ENCODE assay signal across 25 mouse cellular contexts in the genomic region with DNA sequence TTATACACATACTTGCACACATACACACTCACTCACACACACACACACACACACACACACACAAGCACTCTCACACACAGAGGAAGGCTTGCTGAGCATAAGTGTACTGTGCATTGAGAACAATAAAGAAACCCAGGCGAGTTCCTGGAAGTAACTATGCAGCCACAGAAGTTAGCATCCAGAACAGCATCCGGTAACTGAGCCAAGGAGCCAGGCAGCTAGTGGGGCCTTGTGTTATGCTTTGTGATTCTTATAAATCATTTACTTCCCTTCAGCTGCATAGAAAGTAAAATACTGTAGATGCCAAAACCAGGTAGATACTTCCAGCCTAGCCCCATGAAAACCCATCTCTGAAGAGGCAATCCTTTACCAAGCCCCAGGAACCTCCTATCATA.
DNase-seq lines count a peak whose midpoint lies in the region; ATAC-seq and TF ChIP-seq lines count a peak whose summit lies in the region.
"Had no signal": no experiment of that assay in that cellular context is flagged by ENCODE, and none has a peak within 500 bp of the region (broad histone marks: within the 10 kb centered on the region; RNA-seq: fewer than 3 reads in every experiment).

No protein-coding gene starts in this region.

- H3K4me1 ChIP-seq in forebrain, embryonic 13.5 days = peaks cover 12% of the 10 kb centered on the region
- H3K4me1 ChIP-seq in forebrain, postnatal 0 days (ENCODE audit: insufficient read depth) = no peaks in the 10 kb centered on the region
- peaks cover 27% of the 10 kb centered on the region for H3K4me1 ChIP-seq in kidney, embryonic 15.5 days
- H3K4me1 ChIP-seq: liver, embryonic 13.5 days; stomach, embryonic 15.5 days had no signal

- no peaks in the 10 kb centered on the region for H3K9me3 ChIP-seq in forebrain, embryonic 13.5 days (replicated peaks)
- no peaks in the 10 kb centered on the region for H3K9me3 ChIP-seq in forebrain, postnatal 0 days (ENCODE audit: low read length)
- no peaks in the 10 kb centered on the region for H3K9me3 ChIP-seq in kidney, embryonic 15.5 days (replicated peaks)
- H3K9me3 ChIP-seq: embryonic facial prominence, embryonic 15.5 days; forebrain, embryonic 12.5 days; G1E; hindbrain, embryonic 10.5 days; hindbrain, embryonic 15.5 days; limb, embryonic 10.5 days; limb, embryonic 15.5 days; liver, embryonic 13.5 days; midbrain, embryonic 15.5 days; stomach, embryonic 15.5 days had no signal

- TF ChIP-seq CTCF in forebrain, postnatal 0 days (IDR thresholded peaks at IDR 0.05; ENCODE audit: low read depth) = no peak

- no peak overlapping the region for H3K9ac ChIP-seq in forebrain, embryonic 13.5 days
- no peak overlapping the region for H3K9ac ChIP-seq in forebrain, postnatal 0 days
- H3K9ac ChIP-seq in kidney, embryonic 15.5 days = no peak overlapping the region
- H3K9ac ChIP-seq: embryonic facial prominence, embryonic 15.5 days; forebrain, embryonic 12.5 days; hindbrain, embryonic 15.5 days; limb, embryonic 15.5 days; liver, embryonic 13.5 days; midbrain, embryonic 15.5 days; stomach, embryonic 15.5 days had no signal

- no peak for DNase-seq in forebrain, postnatal 0 days
- DNase-seq in kidney, adult 18-20 months = peak; percentile 38
- DNase-seq in kidney, postnatal 36 days = peak; percentile 41 to 51
- DNase-seq in cerebellum, postnatal 36 days = no peak
- DNase-seq in frontal cortex, adult 2 months (ENCODE audit: extremely low spot score in 1 of 2, low spot score in 1 of 2) = no peak
- DNase-seq: adrenal gland, postnatal 14 days; cerebellum, adult 11-12 months; cerebellum, adult 9-11 months; gastrocnemius, adult 2 months; heart, postnatal 14 days; liver, embryonic 13.5 days; lung, adult 2 months; lung, postnatal 10 days; right cerebral cortex, postnatal 25 days had no signal

- WGBS in forebrain, embryonic 13.5 days = 82% methylated on average over 2 of the region's 2 CpGs
- WGBS in forebrain, postnatal 0 days = 53% methylated on average over 2 of the region's 2 CpGs
- WGBS in kidney, embryonic 15.5 days = 70% methylated on average over 2 of the region's 2 CpGs

- no peak overlapping the region for H3K27ac ChIP-seq in forebrain, embryonic 13.5 days
- no peak overlapping the region for H3K27ac ChIP-seq in forebrain, postnatal 0 days (ENCODE audit: low read depth, low read length)
- peak overlapping the region; percentile 92 for H3K27ac ChIP-seq in kidney, embryonic 15.5 days
- H3K27ac ChIP-seq: embryonic facial prominence, embryonic 15.5 days; forebrain, embryonic 12.5 days; gastrocnemius, adult 2 months; hindbrain, embryonic 10.5 days; hindbrain, embryonic 15.5 days; limb, embryonic 10.5 days; limb, embryonic 15.5 days; liver, embryonic 13.5 days; midbrain, embryonic 15.5 days; stomach, embryonic 15.5 days had no signal

- no peaks in the 10 kb centered on the region for H3K36me3 ChIP-seq in forebrain, embryonic 13.5 days (ENCODE audit: poor library complexity, severe bottlenecking)
- no peaks in the 10 kb centered on the region for H3K36me3 ChIP-seq in forebrain, postnatal 0 days (ENCODE audit: insufficient read depth)
- H3K36me3 ChIP-seq in kidney, embryonic 15.5 days = no peaks in the 10 kb centered on the region
- H3K36me3 ChIP-seq: embryonic facial prominence, embryonic 15.5 days; forebrain, embryonic 12.5 days; G1E; hindbrain, embryonic 10.5 days; hindbrain, embryonic 15.5 days; limb, embryonic 10.5 days; limb, embryonic 15.5 days; liver, embryonic 13.5 days; midbrain, embryonic 15.5 days; stomach, embryonic 15.5 days had no signal

- 0 out of 2 replicates have a peak, but pooled peaks have one; percentile 21 for ATAC-seq in forebrain, embryonic 13.5 days
- ATAC-seq in forebrain, postnatal 0 days = no peak
- ATAC-seq in kidney, embryonic 15.5 days (replicated peaks; ENCODE audit: low FRiP score) = peak; percentile 26
- ATAC-seq: midbrain, embryonic 15.5 days had no signal

- no peak overlapping the region for H3K4me2 ChIP-seq in forebrain, embryonic 13.5 days
- no peak overlapping the region for H3K4me2 ChIP-seq in forebrain, postnatal 0 days (ENCODE audit: low read depth)
- no peak overlapping the region for H3K4me2 ChIP-seq in kidney, embryonic 15.5 days
- H3K4me2 ChIP-seq: embryonic facial prominence, embryonic 15.5 days; forebrain, embryonic 12.5 days; hindbrain, embryonic 15.5 days; limb, embryonic 15.5 days; liver, embryonic 13.5 days; midbrain, embryonic 15.5 days; stomach, embryonic 15.5 days had no signal

- no peaks in the 10 kb centered on the region for H3K27me3 ChIP-seq in forebrain, embryonic 13.5 days
- H3K27me3 ChIP-seq in forebrain, postnatal 0 days (ENCODE audit: insufficient read depth, low read length) = no peaks in the 10 kb centered on the region
- no peaks in the 10 kb centered on the region for H3K27me3 ChIP-seq in kidney, embryonic 15.5 days
- H3K27me3 ChIP-seq: embryonic facial prominence, embryonic 15.5 days; liver, embryonic 13.5 days; midbrain, embryonic 15.5 days; stomach, embryonic 15.5 days had no signal

- no peak overlapping the region for H3K4me3 ChIP-seq in forebrain, embryonic 13.5 days
- H3K4me3 ChIP-seq in forebrain, postnatal 0 days (ENCODE audit: low read depth, low read length) = no peak overlapping the region
- H3K4me3 ChIP-seq in kidney, embryonic 15.5 days (replicated peaks) = no peak overlapping the region
- H3K4me3 ChIP-seq: embryonic facial prominence, embryonic 15.5 days; forebrain, embryonic 12.5 days; gastrocnemius, adult 2 months; hindbrain, embryonic 10.5 days; hindbrain, embryonic 15.5 days; limb, embryonic 10.5 days; limb, embryonic 15.5 days; liver, embryonic 13.5 days; midbrain, embryonic 15.5 days; stomach, embryonic 15.5 days had no signal

Comparison
In these comparisons a context has a peak if more than half of its experiments do, and no peak if none do; other contexts are left out.
1. DNase-seq: peak in kidney, adult 18-20 months (single experiment) and kidney, postnatal 36 days (2 of 2); none in forebrain, postnatal 0 days (single experiment), cerebellum, postnatal 36 days (0 of 2) and frontal cortex, adult 2 months (0 of 2).